Mouse (Mus musculus): Measurements from ENCODE around the gene Odc1.

DNA sequence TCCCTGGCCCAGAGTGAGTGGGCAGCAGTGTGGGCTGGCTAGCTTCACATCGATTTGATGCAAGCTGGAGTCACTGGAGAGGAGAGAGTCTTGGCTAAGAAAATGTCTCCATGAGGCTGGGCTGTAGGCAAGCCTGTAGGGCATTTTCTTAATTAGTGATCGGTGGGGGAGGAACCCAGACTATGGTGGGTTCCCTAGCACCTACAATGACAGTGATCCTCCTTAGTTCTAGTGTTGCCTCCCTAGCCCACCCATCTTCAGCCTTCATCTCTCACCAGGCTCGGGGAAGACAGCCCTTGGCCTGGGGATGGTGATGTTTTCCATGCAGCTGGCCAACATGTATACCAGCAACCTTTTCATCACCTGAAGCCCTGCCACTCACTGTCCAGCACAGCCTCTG is 43.8 kb downstream of the Odc1 start:
- TF ChIP-seq CTCF (IDR thresholded peaks at IDR 0.05; ENCODE audit: low read depth) (no peak), EP300 (optimal IDR thresholded peaks at IDR 0.05) (no peak)
